Mouse (Mus musculus) ES-E14 (cell line): Measurements from ENCODE around the gene Dnajc9. TPM values are rescaled to one million over a fixed set of nuclear protein-coding genes. Genes with fewer than 3 reads are reported as not detected.

Experiments used
- DNase-seq: peaks from one replicate; pipeline ENCODE4 v3.0.0-alpha.2; 2013; ENCODE audit warnings: low read depth, low spot score
- H3K27ac ChIP-seq: 2 replicates; pipeline ENCODE4 v1.5.1; 2012; ENCODE audit warnings: low read depth, mild to moderate bottlenecking, low read length, moderate library complexity, mixed read lengths; ENCODE audit not compliant: poor library complexity, insufficient read depth, severe bottlenecking
- H3K36me3 ChIP-seq: 2 replicates; pipeline ENCODE4 v1.6.1; 2012; ENCODE audit warnings: mild to moderate bottlenecking, low read length, moderate library complexity, mixed read lengths; ENCODE audit not compliant: control insufficient read depth, poor library complexity, insufficient read depth, severe bottlenecking
- H3K4me1 ChIP-seq, 2 experiments: fragments of 150-350 bp in 1 of 2; sonication (generic) in 1 of 2; 2 replicates each; pipeline ENCODE4 v1.6.1; 2012; ENCODE audit warnings: low read length in 2 of 2, mild to moderate bottlenecking in 1 of 2, mixed read lengths in 1 of 2; ENCODE audit not compliant: control insufficient read depth in 2 of 2, insufficient read depth in 2 of 2, poor library complexity in 1 of 2
- H3K4me3 ChIP-seq, 2 experiments: fragments of 150-350 bp in 1 of 2; sonication (generic) in 1 of 2; 2 replicates each; pipeline ENCODE4 v1.5.1; 2012; ENCODE audit warnings: low read length in 2 of 2, low read depth in 1 of 2, mild to moderate bottlenecking in 1 of 2, mixed read lengths in 1 of 2; ENCODE audit not compliant: insufficient read depth in 1 of 2, poor library complexity in 1 of 2, severe bottlenecking in 1 of 2
- H3K9ac ChIP-seq: 2 replicates; pipeline ENCODE4 v1.6.1; 2012; ENCODE audit warnings: low read depth, mild to moderate bottlenecking, low read length, mixed read lengths; ENCODE audit not compliant: poor library complexity, insufficient read depth, severe bottlenecking
- H3K9me3 ChIP-seq: fragments of 150-350 bp; sonication (generic); 2 replicates; pipeline ENCODE4 v1.6.1; 2012; ENCODE audit warnings: low read depth, mild to moderate bottlenecking, low read length; ENCODE audit not compliant: control insufficient read depth, insufficient read depth
- CHD2 ChIP-seq: IDR thresholded peaks from 2 replicates; pipeline ENCODE4 v1.6.1; 2014; ENCODE audit warnings: mild to moderate bottlenecking, low read depth, low read length, inconsistent platforms
- HCFC1 ChIP-seq: IDR thresholded peaks from 2 replicates; pipeline ENCODE4 v1.6.1; 2012; ENCODE audit warnings: low read length, inconsistent platforms, borderline replicate concordance; ENCODE audit not compliant: insufficient read depth
- MAFK ChIP-seq: IDR thresholded peaks from 2 replicates; pipeline ENCODE4 v1.6.1; 2014; ENCODE audit warnings: mild to moderate bottlenecking, low read depth, low read length, inconsistent platforms; ENCODE audit not compliant: insufficient read depth
- ZC3H11A ChIP-seq: IDR thresholded peaks from 2 replicates; pipeline ENCODE4 v1.6.1; 2012; ENCODE audit warnings: low read depth, mild to moderate bottlenecking, inconsistent platforms, low read length, borderline replicate concordance
- ZNF384 ChIP-seq: IDR thresholded peaks from 2 replicates; pipeline ENCODE4 v1.6.1; 2012; ENCODE audit warnings: low read depth, low read length, inconsistent platforms
- in situ Hi-C, 2 experiments: fragments of 600-800 bp; cut with MboI; formaldehyde crosslinking; loops; one replicate each; pipeline ENCODE4 v1.15.1; 2025; ENCODE audit warnings: low sequenced_read_pairs in 2 of 2, inconsistent platforms in 1 of 2; ENCODE audit not compliant: unreplicated experiment in 2 of 2
- total RNA-seq: library from RNA; depleted of rRNA; stranded (reverse); fragments of 300-350 nt; gene quantifications from 2 replicates; pipeline ENCODE4 v1.2.3, GENCODE M21; 2012

The Dnajc9 gene
- total RNA-seq, 1 experiment: 72.4 TPM

DNA sequence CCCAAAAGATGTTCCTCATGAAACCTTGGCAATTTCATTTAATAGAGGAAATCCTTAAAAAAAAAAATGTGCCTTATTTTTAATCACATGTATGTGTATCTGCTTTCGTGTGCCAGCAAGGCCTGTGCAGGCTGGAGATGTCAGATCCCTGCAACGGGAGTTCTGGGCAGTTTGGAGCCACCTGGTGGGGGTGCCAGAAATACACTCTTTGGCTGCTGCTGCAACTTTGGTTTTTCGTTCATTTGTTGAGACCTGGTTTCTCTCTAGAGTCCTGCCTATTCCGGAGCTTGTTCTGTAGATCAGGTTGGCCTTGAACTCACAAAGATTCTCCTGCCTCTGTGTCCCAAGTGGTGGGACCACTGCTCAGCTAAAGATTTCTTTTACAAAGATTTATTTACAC is 10.2 kb upstream of the Dnajc9 start:
- in situ Hi-C loops: loop anchor here in 1 of 2 experiments (25.0 kb wide), 1 partner anchor 88 kb away; the partner anchor contains the start of genes Anxa7 and Mss51
- no peak for TF ChIP-seq ZC3H11A
- no peak for TF ChIP-seq ZNF384
- no peak for TF ChIP-seq CHD2
- TF ChIP-seq HCFC1: no peak
- TF ChIP-seq MAFK: no peak
- H3K9me3 ChIP-seq: no peaks in the 10 kb centered on the region
- no peak overlapping the region for H3K4me3 ChIP-seq
- DNase-seq: no peak
- no peak overlapping the region for H3K9ac ChIP-seq
- peaks cover 3 to 6% of the 10 kb centered on the region in 2 experiments; a peak in 2 of 4 replicates for H3K4me1 ChIP-seq
- H3K36me3 ChIP-seq: no peaks in the 10 kb centered on the region
- H3K27ac ChIP-seq: no peak overlapping the region

DNA sequence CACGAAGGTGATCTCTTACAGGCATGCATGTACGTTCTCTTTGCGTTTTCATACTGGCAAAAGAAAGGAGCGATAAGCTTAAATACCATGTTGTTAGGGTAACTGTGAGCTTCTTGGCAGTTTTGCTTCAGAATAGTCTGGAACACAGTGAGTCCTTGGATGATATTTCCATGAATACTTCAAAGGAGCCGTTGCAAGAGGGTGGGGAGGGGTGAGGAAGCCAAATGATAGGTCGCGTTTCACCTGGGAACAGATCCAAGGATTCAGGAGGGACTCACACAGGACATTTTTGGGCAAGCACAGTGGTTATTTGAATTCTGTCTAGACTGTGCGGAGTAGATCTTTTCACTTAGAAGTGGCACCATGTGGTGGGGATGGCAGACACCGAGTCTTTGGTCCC is 8.5 kb upstream of the Dnajc9 start:
- in situ Hi-C loops: loop anchor here in 1 of 2 experiments (25.0 kb wide), 1 partner anchor 90 kb away; the partner anchor contains the start of genes Anxa7 and Mss51
- no peak for DNase-seq
- H3K9me3 ChIP-seq: no peaks in the 10 kb centered on the region
- no peak overlapping the region for H3K27ac ChIP-seq
- no peak overlapping the region for H3K4me3 ChIP-seq
- TF ChIP-seq CHD2: no peak
- no peak for TF ChIP-seq ZC3H11A
- no peak for TF ChIP-seq HCFC1
- no peak for TF ChIP-seq ZNF384
- no peak for TF ChIP-seq MAFK
- no peak overlapping the region for H3K9ac ChIP-seq
- no peaks in the 10 kb centered on the region for H3K36me3 ChIP-seq
- peaks cover 3 to 6% of the 10 kb centered on the region in 2 experiments; a peak in 1 of 4 replicates for H3K4me1 ChIP-seq

DNA sequence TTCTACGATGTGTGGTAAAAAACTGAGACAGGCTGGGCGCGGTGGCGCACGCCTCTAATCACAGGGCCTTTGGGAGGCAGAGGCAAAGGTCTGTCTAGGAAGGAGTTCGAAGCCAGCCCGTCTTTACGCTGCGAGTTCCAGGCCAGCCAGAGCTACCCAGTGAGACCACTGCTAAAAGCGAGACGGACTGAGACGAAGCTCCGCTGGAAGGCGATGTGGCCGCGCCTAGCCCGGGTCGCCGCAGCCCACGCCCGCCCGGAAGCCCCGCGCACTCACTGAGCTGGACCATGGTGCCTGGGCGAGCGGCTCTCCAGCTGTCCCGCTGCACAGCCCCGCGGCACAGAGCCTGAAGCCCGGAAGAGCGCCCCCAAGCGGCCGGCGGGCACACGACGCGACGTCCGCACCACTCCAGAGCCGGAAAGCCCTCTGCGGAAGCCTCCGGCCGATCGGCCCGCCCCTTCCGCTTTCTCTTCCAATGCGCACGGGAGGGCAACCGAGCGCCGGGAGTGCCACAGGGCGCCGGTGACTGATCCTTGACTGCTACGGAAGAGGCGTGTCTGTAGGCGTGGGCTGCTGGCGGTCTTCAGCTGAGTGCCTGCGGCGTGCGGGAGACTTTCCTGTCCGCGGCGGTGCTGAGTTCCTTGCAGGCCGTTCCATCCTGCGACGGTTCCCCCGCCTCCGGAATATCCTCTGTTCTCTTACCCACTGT is 4.6 kb upstream of the Dnajc9 start, which contains the start of gene Mrps16:
Mrps16 (minus strand) TSS at position 430 of the 709 bp plus-strand sequence.
- no peak for TF ChIP-seq ZC3H11A
- TF ChIP-seq HCFC1: peak; percentile 71; the same call in 1 of the 2 replicates
- TF ChIP-seq CHD2: no peak
- no peak for TF ChIP-seq ZNF384
- in situ Hi-C loops: loop anchor here in 1 of 2 experiments (25.0 kb wide), 1 partner anchor 94 kb away; the partner anchor contains the start of genes Anxa7 and Mss51
- Histone ChIP-seq H3K27ac (peak within 1 kb of the TSS; percentile 59; the same call in 1 of the 2 replicates), H3K4me3 (peak within 1 kb of the TSS; percentile 86 to 91), H3K9me3 (no peaks in the 10 kb centered on the region), H3K36me3 (peaks cover 9% of the 10 kb centered on the region), H3K4me1 (peaks cover 3 to 6% of the 10 kb centered on the region in 2 experiments; a peak in 1 of 4 replicates), H3K9ac (peak within 1 kb of the TSS; percentile 92)
- DNase-seq: peak; percentile 94

DNA sequence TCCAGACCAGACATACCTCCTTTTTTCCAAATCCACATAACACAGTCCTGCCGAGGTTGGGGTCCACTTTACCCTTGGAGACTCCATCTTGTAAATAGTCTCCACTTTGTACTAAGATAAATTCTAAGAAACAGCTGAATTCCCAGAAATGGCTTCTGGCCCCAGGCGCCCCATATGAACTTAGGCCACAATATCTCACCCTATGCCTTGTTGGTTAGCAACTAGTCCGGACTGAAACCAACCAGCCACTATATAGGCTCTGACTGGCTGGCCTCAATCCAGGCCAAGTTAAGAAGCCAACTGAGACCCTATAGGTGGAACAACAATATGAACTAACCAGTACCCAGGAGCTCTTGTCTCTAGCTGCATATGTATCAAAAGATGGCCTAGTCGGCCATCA is 3.6 kb upstream of the Dnajc9 start:
- no peak overlapping the region for H3K27ac ChIP-seq
- no peak for TF ChIP-seq ZNF384
- TF ChIP-seq ZC3H11A: no peak
- TF ChIP-seq HCFC1: no peak
- TF ChIP-seq CHD2: no peak
- no peak for TF ChIP-seq MAFK
- peak overlapping the region; percentile 40 to 45 for H3K4me3 ChIP-seq
- no peaks in the 10 kb centered on the region for H3K9me3 ChIP-seq
- no peak for DNase-seq
- H3K36me3 ChIP-seq: peaks cover 11% of the 10 kb centered on the region
- H3K4me1 ChIP-seq: peaks cover 0 to 5% of the 10 kb centered on the region in 2 experiments; a peak in 2 of 4 replicates
- peak overlapping the region; percentile 69; the same call in 1 of the 2 replicates for H3K9ac ChIP-seq
- in situ Hi-C loops: loop anchor here in 1 of 2 experiments (25.0 kb wide), 1 partner anchor 95 kb away; the partner anchor contains the start of genes Anxa7 and Mss51
